Mouse (Mus musculus): ENCODE measurements around the gene Morf4l1. TPM values are rescaled to one million over a fixed set of nuclear protein-coding genes. Genes with fewer than 3 reads are reported as not detected.

Gene Morf4l1
- 100 to 1,000 TPM; 325 to 333 TPM for total RNA-seq (2021)

DNA sequence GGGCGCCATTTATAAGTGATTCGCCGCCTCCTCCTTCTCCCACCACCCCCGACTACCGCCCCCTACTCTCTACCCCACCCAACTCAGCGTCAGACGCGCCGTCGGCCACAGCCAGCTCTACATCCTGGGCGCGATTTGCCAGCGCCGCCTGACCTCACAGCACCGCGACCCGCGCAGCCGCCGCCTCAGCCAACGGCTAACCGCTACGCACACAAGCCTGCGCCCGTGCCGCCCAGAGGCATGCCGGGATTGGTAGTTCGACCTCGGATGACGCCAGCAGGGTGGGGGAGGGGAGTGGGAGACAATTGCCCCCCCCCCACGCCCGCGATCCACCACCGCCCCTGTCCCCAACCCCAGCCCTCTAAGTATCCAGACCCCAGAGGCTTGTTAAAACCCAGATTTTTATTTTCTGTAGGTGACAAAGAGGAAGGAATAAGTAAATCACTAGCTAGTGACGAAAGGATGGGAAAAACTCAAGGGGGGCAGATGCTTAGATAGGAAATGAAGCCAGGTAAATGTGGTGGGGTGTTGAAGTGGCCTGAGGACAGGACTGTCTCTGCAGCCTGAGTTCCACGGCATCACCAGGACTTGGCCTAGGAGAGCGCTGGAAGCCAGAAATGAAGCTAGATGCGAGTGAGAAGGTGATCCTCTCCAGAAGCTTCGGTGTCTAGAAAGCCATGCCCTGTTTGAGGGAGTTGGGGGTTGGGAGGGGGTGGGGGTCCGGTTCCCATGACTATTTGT, at the start of gene Morf4l1:
Morf4l1 (minus strand) TSS at position 208 of the 741 bp plus-strand sequence.
- peak; percentile 97 for DNase-seq

DNA sequence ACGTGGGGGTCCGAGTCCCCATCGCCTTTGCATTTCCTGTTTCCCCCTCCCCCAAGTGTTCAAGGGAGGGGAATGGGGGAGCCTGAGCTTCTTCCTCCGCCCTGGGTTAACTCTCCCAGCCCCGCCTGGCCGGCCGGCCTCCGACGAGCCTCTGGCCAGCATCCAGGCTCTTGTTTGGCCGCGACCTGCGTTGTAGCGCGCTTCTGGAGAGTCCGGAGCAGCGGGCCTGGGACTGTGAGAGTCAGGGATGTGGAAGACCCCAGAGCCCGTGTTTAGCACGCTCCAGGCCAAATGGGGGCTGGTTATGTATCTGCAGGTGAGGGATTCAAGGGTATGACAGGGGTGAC, 49.1 kb upstream of the Morf4l1 start:
- DNase-seq: peak; percentile 82

DNA sequence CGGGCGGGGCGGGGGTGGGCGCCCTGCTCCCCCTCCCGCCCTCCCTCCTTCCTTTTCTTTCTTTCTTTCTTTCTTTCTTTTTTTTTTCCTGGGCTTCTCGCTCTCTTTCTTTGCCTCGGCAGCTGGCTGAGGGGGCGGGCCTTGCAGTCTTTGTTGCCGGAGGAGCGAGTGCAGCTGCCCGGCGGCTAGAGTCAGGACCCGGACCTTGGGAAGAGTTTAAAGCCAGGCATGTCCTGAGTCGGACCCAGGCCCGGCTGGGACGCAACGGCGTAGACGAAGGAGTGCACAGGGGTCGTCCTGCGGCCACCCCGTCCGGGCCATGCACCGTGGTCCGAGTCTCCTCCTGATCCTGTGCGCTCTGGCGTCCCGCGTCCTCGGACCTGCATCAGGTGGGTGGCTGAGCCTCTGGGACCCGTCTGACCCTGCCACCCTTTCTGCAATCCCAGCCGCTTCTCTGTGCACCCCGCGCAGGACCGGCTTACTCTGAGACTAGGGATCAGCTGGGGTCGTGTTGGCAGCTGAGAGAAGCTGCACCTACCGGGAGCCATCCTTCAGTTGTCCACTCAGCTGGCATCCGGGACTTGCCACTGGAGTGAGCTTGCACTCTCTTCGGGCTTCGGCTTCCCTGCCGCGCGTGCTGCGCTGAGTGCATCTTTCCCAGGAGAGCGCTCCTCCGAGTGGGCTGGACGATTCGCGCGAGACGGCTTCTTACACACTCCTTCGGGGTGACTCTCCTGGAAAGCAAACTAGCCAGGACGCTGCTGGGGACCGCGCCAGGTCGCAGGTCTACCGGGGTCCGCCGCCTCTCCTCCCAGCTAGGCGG, 48.6 kb upstream of the Morf4l1 start, which contains the start of gene Adamts7:
Adamts7 (plus strand) TSS at position 144 of the 823 bp plus-strand sequence.
- peak; percentile 61 for DNase-seq

DNA sequence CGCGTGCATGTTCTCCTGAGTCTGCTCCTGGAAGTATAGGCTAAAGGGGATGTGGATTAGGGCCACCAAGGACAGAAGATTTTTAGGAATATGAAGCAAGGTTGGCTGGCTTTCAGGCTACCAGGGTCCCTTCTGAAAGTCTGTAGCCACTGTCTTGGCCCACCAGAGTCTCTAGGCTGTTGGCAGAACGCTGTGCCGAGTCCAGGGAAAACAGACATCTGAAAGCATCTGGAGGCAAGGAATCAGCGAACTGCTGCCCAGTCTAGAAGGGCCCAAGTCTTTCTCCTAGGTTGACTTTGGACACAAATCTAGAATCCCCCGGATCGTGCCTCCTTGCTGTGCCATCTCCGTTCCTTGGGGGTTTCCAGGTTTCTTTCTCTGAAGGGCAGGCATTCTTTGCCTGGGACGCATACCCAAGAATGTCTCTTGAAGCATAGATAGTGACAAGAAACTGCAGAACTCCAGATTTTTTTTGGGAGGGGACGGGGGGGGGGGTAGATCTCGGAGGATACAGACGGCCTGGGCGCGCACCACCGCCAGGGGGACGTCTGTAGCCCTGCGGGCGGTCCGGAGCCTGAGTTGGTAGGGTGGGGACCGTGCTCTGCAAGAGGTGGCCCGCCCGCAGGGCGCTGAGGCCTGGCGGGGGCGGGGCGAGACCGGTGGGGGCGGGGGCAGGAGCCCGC, 47.8 kb upstream of the Morf4l1 start:
- DNase-seq: peak; percentile 80

DNA sequence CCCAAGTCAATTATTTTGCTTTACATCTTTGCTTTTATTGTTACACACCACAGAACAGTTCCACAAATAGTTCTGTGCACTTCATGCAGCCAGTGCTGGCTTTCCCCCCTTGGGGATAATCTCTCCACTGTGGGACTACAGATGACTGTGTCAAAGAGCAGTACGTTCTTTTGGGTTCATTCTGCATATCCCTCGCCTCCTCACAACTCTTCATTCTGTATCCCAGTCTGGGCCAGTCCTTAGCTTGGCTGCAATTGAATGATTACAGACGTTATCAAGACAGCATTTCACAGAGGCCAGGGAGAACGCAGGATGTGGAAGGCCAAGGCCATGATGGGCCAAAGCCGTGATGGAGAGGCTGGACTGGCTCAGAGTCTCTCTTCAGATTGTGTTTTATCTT, 32.3 kb upstream of the Morf4l1 start:
- DNase-seq: no peak

DNA sequence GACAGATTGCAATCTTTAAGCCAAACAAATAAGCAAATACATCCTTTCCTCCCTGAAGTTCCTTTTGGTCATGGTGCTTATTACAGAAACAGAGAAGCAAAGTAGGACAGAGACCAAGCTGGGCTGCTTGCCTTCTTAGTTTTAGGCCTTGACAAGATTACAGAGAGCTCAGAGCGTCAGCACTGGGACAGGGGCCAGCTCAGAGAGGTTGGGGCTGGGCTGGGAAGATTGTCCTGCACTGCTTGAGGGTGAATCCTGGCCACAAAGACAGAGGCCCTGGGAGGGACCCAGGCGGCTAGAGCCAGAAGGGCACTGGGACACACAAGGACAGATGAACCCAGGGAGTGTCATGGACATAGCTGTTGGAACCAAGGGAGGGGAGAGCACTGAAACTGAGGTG, 31.2 kb upstream of the Morf4l1 start:
- peak; percentile 68 for DNase-seq

DNA sequence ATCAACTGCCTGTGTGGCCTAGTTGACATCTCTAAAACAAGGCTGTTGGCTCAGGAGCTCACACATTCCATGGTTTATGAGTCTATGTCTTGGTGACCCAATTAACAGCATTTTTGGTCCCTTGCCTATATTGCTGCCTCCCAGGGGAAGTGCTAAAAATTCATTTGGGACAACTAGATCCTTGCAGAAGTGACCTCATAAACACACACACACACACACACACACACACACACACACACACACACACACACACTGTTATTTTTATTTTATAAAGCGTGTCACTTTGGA, 22.0 kb upstream of the Morf4l1 start:
- DNase-seq: peak; percentile 49

DNA sequence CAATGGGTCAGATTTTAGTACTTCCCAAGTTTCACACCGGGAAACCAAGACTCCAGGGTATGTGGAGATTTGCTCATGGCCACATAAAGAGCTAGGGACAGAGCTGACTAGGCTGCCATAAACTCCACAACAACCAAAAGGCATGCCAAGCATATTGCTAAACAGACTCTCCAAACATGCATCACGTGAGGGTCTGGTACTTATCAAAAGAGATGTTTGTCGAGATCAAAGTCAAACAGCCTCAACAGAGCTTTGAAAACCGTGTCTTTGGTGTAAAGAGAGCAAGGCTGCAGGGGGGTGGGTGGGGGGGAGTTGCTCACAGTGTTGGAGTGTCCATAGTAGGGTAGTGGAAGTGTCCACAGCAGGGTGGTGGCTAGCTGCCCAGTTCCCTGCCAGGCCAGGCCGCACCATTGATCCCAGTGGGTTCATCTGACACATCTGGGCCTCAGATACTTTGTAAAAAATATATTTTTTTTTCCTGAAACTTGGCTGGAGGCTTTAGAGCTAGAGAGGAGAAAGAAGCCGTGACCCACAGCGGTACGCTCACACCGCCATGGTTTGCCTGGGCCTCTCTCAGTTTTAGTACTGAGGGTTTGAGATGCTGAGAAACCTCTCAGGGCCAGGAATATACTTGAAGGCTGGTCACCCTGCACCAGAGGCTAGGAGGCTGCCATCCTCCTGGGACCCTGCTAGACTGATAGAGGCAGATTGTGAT, 21.5 kb upstream of the Morf4l1 start:
- no peak for DNase-seq

DNA sequence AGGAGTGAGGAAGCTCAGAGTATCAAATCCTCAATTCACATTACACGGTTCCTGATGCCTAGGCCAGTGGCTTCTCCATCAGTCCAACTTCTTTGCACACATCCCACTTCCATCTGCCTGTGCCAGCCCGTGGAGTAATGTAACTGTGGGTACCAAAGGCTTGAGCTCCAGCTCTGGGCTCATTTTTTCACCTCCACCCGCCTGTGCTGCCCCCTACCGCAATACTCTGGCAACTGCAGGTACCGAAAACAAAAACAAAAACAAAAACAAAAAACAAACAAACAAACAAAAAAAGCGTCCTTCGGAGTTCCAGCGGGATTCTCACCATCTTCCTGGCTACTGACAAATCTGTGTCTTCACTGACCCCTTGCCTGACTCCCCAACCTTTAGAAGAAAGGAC, 20.9 kb upstream of the Morf4l1 start:
- DNase-seq: no peak

DNA sequence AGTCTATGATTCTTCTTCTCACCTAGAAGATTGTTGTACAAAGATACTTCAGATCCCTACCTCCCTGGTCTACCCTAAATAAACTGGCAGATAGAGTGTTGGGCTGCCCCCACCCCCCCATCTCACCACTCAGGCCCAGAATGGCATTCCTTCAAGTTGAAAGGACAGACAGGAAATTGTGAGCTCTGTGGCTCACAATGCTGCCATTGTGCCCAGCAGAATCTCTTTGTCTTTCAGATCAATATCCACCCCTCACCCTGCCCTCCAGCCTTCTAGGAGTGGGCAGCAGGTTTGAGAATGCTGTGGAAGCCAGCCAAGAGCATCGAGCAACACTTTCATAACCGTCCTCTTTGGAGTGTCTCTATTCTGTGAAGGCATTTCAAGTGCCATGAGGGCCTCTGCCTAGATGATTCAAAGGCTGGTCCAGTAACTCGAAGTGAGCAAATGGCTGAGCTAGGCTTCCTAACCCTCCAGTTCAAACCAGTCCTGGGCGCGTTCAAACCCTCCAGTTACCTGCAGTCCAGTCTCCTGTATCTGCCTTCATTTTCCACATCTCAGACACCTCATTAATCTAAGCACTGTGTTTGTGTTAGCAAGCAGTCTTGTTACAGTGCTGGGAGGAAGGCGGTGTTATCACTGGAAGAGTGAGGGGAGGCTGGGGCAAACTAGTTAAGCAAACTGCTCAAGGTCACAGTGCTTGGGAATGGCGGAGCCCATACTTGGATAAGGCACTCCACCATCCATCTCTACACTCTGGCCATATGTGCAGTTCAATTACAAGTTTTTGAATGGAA, 19.2 kb upstream of the Morf4l1 start:
- DNase-seq: no peak

DNA sequence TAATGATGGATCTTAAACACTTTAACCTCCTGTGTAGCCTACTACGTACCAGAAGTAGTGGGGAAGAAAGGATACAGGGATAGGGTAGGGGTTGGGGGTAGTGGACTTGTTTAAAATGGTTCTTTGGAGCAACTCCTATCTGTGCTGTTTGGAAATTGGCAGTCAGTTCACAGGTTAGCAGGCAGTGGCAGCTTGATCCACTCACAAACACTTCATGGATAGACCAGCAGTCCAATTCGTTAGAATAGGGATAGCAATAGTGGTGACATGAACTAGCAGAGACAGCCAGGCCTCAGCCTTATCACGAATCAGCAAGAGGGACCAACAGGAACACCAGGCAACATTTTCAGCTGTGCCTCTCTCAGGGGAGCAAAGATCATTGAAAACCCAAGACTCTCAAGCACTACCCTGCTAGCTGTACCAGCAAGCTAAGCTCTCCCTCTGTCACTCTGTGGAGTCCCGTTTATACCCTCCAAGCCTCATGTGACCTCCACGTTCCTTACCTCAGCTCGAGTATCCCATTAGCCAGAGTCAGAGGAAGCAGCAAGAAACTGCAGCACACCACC, 14.1 kb upstream of the Morf4l1 start:
- no peak for DNase-seq

DNA sequence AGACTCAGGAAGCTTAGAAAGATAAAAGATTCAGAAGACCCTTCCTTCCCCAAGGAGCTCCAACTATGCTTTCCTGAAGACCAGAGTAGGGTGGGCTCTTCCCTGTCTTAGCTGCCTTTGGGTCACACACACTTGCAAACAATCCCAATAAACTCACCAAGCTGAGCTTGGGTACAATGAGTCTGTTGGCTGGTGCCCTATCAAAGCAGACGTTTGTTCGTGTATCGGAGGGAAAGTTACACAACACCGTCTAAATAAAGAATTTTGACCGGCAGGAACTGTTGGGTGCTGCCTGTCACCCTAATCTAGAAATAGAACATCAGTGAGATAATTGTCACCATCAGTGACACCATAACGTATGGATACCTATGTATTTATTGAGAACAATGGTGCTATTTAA, 12.6 kb upstream of the Morf4l1 start:
- no peak for DNase-seq

DNA sequence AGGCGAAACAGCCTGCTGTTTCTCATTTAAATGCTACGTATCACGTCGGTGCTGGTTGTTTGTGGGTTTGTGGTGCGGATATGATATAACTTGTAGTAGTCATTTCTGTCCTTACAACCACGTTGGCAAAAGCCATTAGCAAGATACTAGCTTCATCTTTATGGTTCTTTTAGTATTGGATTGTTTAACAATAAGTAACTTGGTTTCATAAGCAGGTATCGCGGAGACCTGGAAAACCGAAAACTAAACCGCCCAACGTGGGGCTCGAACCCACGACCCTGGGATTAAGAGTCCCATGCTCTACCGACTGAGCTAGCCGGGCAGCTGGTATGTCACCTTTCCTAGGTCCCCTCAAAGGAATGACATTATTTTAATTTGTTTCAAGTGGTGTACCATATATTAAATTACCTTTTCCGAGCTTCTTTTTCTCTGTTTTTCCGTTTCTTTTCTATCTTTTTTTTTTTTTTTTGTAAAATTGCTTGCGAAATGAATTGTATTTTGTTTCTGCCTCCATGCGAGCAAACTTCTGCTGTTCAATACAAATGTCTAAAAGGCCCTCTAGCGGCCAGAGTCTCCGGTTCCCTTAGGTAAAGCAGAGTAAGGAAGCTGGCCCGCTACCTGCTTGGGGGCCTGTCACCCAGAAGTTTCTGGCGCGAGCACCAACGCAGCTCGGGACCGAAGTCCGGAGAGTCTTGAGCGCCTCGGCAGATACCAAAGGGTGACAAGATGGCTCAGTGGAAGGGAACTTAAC, 11.9 kb upstream of the Morf4l1 start:
- DNase-seq: peak; percentile 81

DNA sequence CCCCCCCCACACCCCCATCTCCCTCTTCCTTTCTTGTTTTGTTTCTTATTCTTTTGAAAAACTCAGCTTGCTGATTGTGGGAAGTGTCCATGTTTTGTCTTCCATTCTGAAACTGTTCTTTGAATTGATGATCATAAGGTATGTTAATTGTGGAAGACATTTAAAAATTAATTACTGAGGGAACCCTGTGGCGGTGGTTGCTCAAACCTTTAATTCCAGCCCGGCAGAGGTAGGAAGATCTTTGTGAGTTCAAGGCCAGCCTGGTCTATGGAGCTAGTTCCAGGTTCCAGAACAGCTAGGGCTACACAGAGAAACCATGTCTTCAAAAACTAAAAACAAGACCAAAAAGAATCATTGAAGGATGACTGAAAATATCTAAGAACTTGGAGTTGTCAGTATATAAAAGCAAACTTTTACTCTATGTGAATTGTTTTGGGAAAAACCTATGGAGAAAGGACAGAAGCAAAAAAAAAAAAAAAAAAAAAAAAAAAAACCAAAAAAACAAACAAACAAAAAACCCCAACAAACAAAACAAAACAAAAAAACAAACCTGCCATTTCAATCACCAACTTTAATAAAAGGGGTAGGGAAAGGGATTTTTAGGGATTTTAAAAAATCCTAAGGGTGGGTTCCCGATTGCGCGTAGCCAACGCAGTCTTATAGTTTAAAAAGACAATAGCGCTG, 11.0 kb upstream of the Morf4l1 start:
- no peak for DNase-seq

DNA sequence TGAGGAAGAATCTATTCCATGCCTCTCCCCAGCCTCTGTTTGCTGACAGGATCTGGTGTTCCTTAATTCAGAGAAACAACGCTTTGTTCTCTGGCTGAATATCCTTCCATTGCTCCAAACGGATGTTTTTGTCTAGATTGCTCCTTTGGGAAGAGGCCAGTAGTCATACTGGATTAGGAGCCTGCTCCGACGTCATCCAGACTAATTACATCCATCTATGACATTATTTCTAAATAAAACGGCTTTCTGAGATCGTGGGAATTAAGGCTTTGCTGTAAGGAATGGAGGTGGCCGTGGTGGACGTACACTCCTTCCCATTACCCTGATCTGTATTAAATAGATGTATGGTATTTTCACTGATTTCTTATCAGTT, 10.3 kb upstream of the Morf4l1 start:
- DNase-seq: peak; percentile 29

DNA sequence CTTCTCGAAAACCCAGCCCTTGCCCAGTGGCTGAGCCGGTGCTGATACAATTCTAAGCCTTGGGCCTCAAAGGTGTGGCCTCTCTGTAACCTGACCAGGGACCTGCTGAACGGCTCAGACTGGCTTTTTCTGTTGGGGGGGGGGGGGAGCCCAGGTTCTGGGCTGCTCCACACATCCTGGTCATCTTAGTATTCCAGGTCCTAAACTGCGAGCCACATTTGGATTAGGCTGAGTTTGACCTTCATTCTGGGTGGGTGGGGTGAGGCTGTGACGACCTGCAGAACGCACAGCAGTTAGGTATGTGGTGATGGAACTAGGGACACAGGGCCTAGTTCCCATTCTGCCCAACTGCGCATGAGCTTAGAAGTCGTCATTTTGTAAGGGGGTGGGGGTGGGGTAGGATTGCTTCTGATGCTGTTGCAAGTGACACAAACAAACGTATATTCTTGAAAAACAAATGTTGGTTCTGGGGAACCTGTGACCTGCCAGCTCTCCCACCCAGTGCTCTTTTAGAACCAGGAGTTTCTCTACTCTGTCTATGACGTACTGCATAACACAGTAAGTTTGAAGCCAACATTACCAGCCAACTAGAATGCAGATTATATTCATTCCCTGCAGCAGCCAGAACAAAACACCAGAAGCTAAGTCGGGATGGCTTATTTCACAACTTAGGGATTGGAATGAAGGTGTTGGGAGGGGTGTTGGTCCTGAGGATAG, 9.7 kb upstream of the Morf4l1 start:
- no peak for DNase-seq

DNA sequence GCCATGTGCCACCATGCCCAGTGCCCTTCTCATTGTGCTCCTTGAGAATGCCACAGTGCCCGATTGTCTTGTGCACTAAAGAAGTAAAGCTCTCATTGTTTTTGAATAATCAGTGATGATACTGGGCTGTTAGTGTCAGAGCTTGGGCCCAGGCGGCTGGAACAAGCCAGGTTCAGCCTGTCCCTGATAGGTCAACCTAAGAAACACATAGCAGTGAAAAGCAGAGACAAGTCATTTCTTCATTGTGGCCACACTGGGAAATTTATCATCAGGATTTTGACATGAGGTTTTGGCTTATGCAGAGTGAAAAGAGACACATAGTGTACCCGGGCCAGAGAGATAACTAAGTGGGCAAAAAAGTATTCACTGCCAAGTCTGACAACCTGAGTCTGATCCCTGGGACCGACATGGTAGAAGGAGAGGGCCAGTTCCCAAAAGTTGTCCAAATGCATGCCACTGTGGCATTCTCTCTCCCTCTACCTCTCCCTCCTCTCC, 7.7 kb upstream of the Morf4l1 start:
- no peak for DNase-seq

DNA sequence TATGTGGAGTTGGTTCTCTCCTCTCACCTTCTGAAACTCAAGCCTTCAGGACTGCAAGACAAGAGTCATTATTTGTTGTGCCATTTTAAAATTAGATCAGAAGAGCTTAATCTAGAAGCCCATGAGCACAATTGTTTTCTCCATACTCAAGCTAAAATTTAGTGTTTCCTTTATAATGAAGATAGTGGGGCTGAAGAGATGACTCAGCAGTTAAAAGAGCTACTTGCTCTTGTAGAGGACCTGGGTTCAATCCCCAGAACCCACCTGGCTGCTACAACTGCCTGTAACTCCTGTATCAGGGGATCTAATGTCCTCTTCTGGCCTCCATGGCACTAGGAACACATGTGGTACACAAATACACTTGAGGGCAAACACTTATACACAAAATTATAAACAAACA, 2.7 kb upstream of the Morf4l1 start:
- DNase-seq: no peak

DNA sequence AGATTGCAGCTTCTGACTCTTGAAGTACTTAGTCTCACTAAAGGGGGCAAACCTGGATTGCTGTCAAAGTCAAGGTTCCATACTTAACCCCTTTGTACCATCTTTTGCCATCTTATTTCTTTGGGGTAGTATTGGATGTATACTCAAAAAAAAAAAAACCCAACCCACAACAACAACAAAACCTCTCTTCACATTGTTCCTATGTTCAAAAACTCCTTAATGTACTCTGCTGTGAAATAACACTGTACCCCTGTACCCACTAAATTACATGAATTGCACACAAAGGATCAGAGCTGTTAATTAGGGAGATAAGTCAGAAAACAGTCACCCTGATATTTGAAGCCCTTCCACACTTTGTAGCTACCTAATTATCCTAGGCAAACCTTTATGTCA, 730 bp upstream of the Morf4l1 start:
- no peak for DNase-seq
